Mouse (Mus musculus) lung, adult 2 months (tissue): ENCODE results near the gene Polr3e.

Experiments used
- CTCF ChIP-seq: fragments of 200-500 bp; IDR thresholded peaks from 2 replicates; pipeline ENCODE4 v1.5.1; 2011; ENCODE audit warnings: mild to moderate bottlenecking, low read length, control low read depth; ENCODE audit not compliant: insufficient read depth
- POLR2A ChIP-seq: fragments of 200-500 bp; IDR thresholded peaks from 2 replicates; pipeline ENCODE4 v1.6.1; 2011; ENCODE audit warnings: low read depth, mild to moderate bottlenecking, control low read depth, low read length, borderline replicate concordance; ENCODE audit errors: extremely low read depth

DNA sequence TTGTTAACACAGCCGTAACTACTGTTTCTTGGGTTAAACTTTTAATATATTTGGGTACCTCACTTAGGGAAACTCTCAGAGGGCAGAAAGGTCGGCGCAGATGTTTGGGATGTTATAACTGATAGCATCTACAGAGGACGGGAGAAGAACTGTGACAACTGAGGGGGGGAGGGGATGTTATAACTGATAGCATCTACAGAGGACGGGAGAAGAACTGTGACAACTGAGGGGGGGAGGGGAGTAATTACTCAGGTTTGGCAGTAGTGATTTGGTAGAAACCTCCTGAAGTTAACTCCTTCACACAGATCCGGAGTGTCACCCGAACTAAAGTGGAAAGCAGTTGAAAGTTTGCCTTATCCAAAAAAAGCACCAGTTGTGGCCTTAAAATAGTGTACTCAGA is 65.4 kb downstream of the Polr3e start:
- TF ChIP-seq CTCF = no peak
- TF ChIP-seq POLR2A = no peak
